Mouse (Mus musculus) erythroblast, embryonic 14.5 days (primary cell): ENCODE data around the gene Tor1b.

Source experiments
- GATA1 ChIP-seq: IDR thresholded peaks from 2 replicates; pipeline ENCODE4 v1.6.1; 2012; ENCODE audit warnings: low read length, inconsistent platforms, mixed read lengths
- TAL1 ChIP-seq: IDR thresholded peaks from 3 replicates; pipeline ENCODE4 v1.6.1; 2012; ENCODE audit warnings: low read length, inconsistent platforms, mixed read lengths

DNA sequence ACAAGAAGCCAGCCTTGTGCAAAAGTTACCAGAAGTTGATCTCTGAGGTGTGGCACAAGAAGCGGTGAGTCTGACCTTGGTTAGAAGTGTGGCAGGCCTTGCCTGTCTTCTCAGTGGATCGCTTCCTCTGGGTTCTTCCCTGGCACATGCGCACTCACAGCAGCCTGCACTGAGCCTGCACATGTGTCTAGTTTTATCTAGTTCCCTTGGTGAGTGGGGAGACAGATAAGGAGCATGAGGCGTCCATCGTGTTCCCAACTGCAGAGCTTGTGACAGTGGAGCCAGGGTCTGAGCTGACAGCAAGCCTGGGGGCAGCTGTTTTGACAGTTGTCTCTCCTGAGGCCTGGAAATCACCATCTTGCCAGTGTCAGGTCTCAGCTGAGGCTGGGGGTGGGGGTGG, 53.7 kb downstream of the Tor1b start:
- TF ChIP-seq GATA1 (peak; percentile 98), TAL1 (peak; percentile 57)
